Mouse (Mus musculus) spleen, adult 2 months (tissue): ENCODE measurements around the gene Gen1.

Experiments used
- CTCF ChIP-seq: fragments of 200-500 bp; IDR thresholded peaks from 2 replicates; pipeline ENCODE4 v1.5.1; 2011; ENCODE audit warnings: mild to moderate bottlenecking, inconsistent platforms; ENCODE audit not compliant: insufficient read depth, insufficient read length, insufficient replicate concordance; ENCODE audit errors: extremely low read depth
- POLR2A ChIP-seq: fragments of 200-500 bp; IDR thresholded peaks from 2 replicates; pipeline ENCODE4 v1.6.1; 2011; ENCODE audit warnings: low read depth, low read length, inconsistent platforms

- no peak for TF ChIP-seq CTCF
- no peak for TF ChIP-seq POLR2A
Measured at GRCm38 (mm10) chr12:11313840-11314239, 48.2 kb upstream of the Gen1 start.
